Mouse (Mus musculus) natural killer cell, adult 2 months (primary cell): Measurements from ENCODE around the gene Tgif1.
A peak's percentile ranks its signal among the peaks of the same experiment; 100 is the strongest.

ENCODE experiments used
- DNase-seq, 2 experiments: peaks; one replicate each; pipeline ENCODE4 v3.0.0; 2022; ENCODE audit warnings: low spot score in 2 of 2

Gene Tgif1

GRCm38 (mm10) chr17:70806600-70806999 is 46.7 kb downstream of the Tgif1 start:
- no peak for DNase-seq

GRCm38 (mm10) chr17:70805866-70806265 is 47.5 kb downstream of the Tgif1 start:
- no peak for DNase-seq

- no peak for DNase-seq
These were observed 51.3 kb downstream of the Tgif1 start for GRCm38 (mm10) chr17:70802022-70802421.

GRCm38 (mm10) chr17:70799266-70799665 is 54.1 kb downstream of the Tgif1 start:
- DNase-seq, result peak in 1 of 2 experiments; percentile 4

- DNase-seq, result no peak
These were observed 55.6 kb downstream of the Tgif1 start for GRCm38 (mm10) chr17:70797773-70798045.

- no peak for DNase-seq
These were observed 56.2 kb downstream of the Tgif1 start for GRCm38 (mm10) chr17:70796940-70797772.

- DNase-seq, result no peak
These were observed 58.1 kb downstream of the Tgif1 start for GRCm38 (mm10) chr17:70795196-70795595.

- no peak for DNase-seq
These were observed 58.6 kb downstream of the Tgif1 start for GRCm38 (mm10) chr17:70794722-70795121.

- no peak for DNase-seq
These were observed 59.1 kb downstream of the Tgif1 start for GRCm38 (mm10) chr17:70794291-70794690.
